Mouse (Mus musculus) kidney, postnatal 25 days (tissue): ENCODE results near the gene Rab6a.
"Not testable (repeated sequence)": the region's sequence is repeated elsewhere in the genome, so short reads cannot be mapped to it uniquely, and the experiment has no call there.

Experiments
- DNase-seq, 2 experiments: peaks; one replicate each; pipeline ENCODE4 v3.0.0; 2021; ENCODE audit warnings: mixed read lengths in 2 of 2

Gene Rab6a

GRCm38 (mm10) chr7:100607214-100608129 lies at the start of gene Rab6a:
TSS of gene Rab6a (plus strand) at chr7:100607410.
- DNase-seq = peak; percentile 98 to 100

- no peak for DNase-seq
Observed at GRCm38 (mm10) chr7:100559331-100559730, 47.9 kb upstream of the Rab6a start.

- DNase-seq = no peak
Observed at GRCm38 (mm10) chr7:100561861-100562587, 45.2 kb upstream of the Rab6a start.

- DNase-seq = not testable (repeated sequence)
Observed at GRCm38 (mm10) chr7:100567238-100567637, 40.0 kb upstream of the Rab6a start.

GRCm38 (mm10) chr7:100569907-100570306 lies 37.3 kb upstream of the Rab6a start:
- no peak for DNase-seq

- no peak for DNase-seq
Observed at GRCm38 (mm10) chr7:100570930-100571715, 36.1 kb upstream of the Rab6a start.

GRCm38 (mm10) chr7:100572061-100572460 lies 35.1 kb upstream of the Rab6a start:
- DNase-seq = no peak

- no peak for DNase-seq
Observed at GRCm38 (mm10) chr7:100572704-100573103, 34.5 kb upstream of the Rab6a start.

- no peak for DNase-seq
Observed at GRCm38 (mm10) chr7:100578794-100579193, 28.4 kb upstream of the Rab6a start.

GRCm38 (mm10) chr7:100582235-100582634 lies 25.0 kb upstream of the Rab6a start:
- DNase-seq = no peak

- peak; percentile 92 to 95 for DNase-seq
Observed at GRCm38 (mm10) chr7:100582727-100583236, 24.4 kb upstream of the Rab6a start.

- DNase-seq = no peak
Observed at GRCm38 (mm10) chr7:100589816-100590215, 17.4 kb upstream of the Rab6a start.

- no peak for DNase-seq
Observed at GRCm38 (mm10) chr7:100590504-100590844, 16.7 kb upstream of the Rab6a start.

GRCm38 (mm10) chr7:100590845-100591521 lies 16.2 kb upstream of the Rab6a start:
- DNase-seq = peak; percentile 84 to 92

- no peak for DNase-seq
Observed at GRCm38 (mm10) chr7:100591522-100591852, 15.7 kb upstream of the Rab6a start.

- DNase-seq = no peak
Observed at GRCm38 (mm10) chr7:100593349-100593748, 13.9 kb upstream of the Rab6a start.

- no peak for DNase-seq
Observed at GRCm38 (mm10) chr7:100600211-100600610, 7.0 kb upstream of the Rab6a start.

- DNase-seq = peak; percentile 51 to 72
Observed at GRCm38 (mm10) chr7:100608130-100608741, 1.0 kb downstream of the Rab6a start, which contains the start of gene Mrpl48. TSS of gene Mrpl48 (minus strand) at chr7:100608301.

- no peak for DNase-seq
Observed at GRCm38 (mm10) chr7:100608910-100609309, 1.7 kb downstream of the Rab6a start.

GRCm38 (mm10) chr7:100616121-100616857 lies 9.1 kb downstream of the Rab6a start:
- no peak for DNase-seq

- DNase-seq = no peak
Observed at GRCm38 (mm10) chr7:100622277-100622676, 15.1 kb downstream of the Rab6a start.
